Mouse (Mus musculus): ENCODE data around the gene Cstf3.

Cstf3 gene

DNA sequence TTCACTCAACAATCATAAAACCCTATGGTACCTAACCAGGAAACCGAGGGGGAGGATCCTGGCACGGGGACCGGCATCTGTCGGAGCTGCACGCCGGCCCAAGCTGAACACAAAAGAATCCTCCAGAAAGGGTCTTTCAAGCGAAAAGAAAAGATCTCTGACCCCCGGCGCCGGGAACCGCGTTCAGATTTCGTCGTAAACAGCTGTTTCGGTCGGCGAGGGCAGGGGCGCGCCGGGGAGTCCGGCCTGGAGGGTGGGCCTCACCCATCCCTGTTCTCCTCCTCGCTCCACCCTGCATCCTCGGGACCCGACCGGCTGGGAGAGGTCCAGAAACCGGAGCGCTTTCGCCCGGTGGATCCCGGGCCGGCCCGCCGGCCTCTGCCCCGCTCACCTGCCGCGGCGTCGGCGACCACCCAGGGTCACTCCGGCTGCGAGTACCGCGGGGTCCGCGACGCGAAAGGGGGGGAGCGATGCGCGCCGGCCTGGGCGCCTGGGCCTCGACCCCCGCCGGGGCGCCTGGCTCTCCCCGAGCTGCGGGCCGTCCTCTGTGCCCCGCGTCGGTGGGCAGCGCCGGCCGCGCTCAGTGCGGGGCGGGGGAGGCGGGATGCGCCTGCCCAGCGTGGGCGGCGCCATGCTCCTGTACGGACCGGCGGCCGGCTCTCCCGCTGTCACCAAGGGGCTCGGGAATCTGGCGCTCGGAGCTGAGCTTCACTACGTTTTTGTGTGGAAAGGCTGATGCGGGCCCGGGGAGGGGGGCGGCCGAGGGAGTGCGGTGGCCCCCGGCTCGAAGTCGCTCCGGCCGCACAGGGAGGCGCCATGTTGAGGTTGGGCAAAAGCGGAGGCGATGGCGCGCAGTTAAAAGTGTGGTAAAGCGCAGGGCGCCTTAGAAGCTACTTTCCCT lies 121.5 kb downstream of the Cstf3 start, which contains the start of gene Tcp11l1:
Gene Tcp11l1, minus strand, starts transcription at position 585 of the 901 bp plus-strand sequence.
- DNase-seq (ENCODE audit: low spot score), result peak; percentile 73

DNA sequence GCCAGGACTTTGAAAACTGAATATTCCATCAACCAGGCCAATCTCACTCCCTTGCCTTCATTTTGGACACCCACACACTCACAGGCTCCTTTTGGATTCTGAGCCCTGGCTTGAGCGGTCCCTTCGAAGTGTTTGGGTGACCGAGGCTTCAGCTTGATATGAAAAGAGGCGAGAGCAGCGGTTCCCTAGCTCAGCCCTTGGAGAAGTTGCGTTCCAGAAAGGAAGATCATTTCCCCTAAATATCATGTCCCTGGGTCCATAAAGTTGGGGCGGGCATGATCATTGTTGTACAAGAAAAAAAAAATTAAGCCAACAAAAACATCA lies 122.1 kb downstream of the Cstf3 start:
- no peak for DNase-seq (ENCODE audit: low spot score)

DNA sequence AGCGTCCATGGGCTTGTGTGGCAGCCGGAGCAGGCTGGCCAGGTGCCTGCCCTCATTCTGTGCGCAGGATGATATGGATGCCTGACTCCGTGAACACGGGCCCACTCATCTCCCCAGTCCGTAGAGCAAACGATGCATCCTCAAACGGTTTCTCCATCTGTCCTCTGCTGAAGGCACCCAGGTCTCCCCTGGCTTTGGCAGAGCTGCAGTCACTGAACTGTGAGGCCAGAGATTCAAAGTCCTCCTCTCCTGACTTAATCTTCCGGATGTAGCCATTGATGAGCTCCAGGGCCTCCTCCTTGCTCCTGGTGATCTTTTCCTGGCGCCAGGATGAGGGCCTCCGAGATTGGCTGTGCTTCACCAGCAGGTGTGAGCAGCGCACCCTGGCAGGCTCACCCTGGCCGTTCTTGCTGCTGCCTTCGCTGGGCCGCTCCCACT lies 124.0 kb downstream of the Cstf3 start:
- DNase-seq (ENCODE audit: low spot score), result no peak
